Mouse (Mus musculus): ENCODE measurements around the gene Slfn2. TPM values are rescaled to one million over a fixed set of nuclear protein-coding genes. Genes with fewer than 3 reads are reported as not detected.
A peak's percentile ranks its signal among the peaks of the same experiment; 100 is the strongest.

Slfn2 gene
- total RNA-seq, 2 experiments from 2014 or later: 1.7 to 1.8 TPM

DNA sequence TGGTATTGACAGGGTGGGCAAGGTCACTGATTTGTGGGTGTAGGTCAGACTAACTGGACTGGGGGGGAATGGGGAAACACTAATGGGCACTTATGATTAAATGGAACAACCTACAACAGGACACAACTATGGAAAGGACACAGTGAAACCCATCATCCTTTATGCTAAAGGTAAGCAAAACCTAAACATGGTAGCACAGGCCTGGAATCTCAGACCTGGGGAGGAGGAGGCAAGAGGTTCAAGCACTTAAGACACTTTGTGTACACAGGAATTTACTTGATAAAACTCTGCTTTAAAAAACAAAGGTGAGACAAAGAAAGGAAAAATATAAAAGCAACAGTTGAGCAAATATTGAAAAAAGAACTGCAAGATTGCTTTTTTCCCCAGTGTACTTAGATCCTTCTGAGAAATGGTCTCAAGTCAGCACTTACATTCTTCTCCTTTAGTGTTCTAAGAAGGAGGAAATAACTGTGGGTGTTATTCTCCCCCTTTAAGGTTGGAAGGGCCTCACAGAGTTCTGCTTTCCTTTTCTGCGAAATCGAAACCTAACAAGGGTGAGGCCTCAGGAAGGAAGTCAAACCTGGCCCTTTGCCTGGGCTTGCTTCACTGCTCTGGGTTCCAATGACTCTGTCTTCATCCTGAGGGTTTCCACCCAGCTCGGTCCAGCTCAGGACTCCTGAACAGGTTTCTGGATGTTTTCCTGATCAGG lies 13.0 kb downstream of the Slfn2 start:
- DNase-seq: peak; percentile 76

DNA sequence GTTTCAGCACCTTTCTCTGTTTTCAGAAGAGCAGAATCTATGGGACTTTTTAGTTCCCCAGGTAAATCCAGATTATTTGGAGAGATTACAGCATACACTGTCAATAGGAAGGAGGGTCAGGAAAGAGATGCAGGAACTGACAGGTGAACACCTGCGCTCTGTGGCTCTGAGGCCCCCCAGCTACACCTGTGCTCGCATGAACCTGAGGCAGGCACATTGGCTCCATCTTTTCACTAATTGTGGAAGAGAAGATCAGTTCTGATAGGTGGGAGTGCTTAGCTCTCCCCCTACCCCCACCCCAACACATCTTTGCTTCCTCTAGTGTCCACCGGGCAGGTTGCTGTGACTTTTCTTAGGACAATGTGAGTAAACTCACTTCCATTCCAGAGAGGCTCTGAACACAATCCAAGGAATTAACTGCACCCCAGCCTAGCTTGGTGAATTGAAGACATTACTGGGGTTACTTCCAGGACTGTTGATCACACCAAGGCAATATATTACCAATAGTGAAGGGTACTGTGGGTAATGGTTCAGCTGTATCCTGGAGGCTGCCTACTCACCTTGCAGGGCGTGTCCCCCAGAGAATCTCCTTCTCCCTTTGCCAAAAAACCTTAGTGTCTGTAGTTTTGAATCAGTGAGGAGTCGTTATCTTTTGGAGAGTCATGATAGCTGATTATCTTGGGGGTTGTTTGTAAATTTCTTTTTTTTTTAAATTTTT lies 13.7 kb downstream of the Slfn2 start:
- no peak for DNase-seq

DNA sequence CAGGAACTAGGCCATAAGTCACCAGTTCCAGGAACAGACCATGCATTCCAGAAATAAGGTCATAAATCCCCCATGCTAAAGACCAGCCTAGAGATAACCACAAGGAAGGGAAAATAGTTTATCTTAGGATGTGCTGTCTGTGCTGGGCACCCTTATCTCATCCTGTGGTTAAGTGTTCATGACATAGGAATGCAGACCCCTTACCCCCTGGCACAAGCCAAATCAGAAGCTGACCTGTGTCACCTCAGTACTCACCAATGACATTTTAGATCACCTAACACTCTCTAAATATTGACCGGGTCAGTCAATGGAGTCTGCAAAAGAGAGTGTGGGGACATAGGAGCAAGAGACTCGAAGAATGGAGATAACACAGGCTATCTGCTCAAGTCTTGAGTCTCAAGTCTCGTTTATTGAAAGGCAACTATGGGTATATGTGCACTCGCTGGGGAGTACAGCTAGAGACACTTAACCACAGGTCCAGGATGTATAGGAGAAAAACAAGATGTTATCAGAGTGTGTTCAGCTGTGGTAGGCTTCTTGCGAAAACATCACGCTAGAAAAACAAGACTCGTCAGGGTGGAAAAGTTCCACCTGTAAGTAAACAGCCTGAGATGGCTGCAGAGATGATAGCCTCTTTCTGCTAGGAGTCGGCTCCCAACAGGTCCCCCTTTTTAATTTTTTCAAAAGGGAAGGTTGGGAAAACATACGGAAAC lies 14.7 kb downstream of the Slfn2 start:
- no peak for DNase-seq

DNA sequence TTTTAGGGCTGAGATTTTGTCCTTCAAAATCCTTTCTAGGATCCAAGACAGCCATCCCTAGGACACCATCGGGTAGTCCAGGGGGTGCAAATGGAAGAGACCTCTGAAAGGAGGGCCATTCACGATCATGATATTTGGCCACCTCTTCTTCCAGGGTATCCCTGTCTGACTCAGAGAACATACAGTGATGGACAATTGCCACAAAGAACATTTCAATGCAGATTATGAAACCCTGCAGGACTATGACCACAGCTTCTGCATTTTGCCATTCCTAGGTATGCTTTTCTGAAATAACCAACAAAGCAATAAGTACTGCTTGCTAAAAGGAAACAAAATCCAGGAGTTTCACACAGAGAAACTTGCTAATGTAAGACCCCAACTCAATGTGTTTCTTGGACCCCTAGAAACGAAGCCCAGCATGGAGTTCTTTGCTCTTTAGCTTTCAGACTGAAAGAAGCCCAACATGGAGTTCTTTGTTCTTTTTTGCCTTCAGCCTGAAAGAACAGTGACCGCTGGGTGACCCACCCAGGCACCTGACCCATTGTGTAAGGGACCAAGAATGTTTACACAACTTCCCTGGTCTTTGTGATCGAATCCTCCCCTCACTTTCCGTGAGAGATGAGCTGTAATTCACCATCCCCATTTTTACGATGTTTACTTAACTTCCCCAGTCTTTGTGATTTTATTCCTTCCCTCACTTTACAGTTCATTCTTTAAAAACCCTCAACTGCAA lies 18.0 kb downstream of the Slfn2 start:
- no peak for DNase-seq

DNA sequence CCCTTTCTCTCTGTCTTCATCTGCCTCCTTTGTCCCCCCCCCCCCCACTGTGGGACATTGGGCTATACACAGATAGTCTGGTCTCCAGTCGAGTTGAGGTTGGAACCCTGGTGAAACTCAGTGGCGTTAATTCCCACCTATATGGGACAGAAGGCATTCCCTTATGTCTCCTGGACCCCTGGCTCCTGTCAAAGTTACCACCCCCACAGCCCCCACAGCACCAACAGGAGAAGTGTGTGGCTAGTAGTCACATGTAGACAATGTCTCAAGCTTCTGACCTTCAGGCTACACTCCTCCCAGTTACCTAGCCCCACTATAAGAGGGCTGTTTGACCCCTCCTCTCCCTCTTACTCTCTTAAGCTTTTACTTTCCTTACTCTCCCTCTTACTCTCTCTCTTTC lies 19.2 kb downstream of the Slfn2 start:
- DNase-seq: no peak

DNA sequence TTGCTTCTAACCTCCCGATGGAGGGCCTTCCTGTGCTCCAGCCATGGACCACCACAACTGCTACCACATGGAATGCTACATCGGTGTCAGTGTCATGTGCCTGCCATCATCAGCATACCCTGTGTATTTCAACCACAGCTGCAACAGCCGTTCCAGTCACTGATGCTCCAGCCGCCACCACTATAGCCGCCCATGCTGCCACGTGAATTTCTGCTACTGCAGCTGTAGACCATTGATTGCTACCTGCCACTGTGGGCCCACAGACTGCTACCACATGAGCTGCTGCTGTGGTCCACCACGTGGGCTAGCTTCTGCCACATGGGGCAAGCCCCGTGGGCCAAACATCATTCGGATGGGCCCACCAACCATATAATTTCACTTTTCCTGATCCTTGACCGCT lies 19.8 kb downstream of the Slfn2 start:
- no peak for DNase-seq

DNA sequence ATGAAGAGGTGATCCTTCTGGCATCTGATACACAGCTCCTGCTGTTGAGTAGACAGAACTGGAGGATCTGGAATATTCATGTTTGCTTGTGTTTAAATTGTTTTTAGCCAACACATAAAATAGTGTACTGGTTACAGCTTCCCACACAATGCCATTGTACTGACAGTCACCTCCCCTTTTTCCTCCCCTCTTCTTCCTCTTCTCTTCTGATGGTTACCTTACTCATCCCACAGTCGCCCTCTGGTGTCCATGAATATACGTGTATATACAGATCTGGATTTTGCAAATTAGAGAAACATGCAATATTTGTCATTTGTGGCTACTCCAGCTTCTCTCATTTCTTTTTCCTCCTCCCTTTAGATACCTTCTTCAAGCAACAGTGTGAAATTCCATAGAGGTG lies 50.2 kb downstream of the Slfn2 start:
- DNase-seq: peak; percentile 25

DNA sequence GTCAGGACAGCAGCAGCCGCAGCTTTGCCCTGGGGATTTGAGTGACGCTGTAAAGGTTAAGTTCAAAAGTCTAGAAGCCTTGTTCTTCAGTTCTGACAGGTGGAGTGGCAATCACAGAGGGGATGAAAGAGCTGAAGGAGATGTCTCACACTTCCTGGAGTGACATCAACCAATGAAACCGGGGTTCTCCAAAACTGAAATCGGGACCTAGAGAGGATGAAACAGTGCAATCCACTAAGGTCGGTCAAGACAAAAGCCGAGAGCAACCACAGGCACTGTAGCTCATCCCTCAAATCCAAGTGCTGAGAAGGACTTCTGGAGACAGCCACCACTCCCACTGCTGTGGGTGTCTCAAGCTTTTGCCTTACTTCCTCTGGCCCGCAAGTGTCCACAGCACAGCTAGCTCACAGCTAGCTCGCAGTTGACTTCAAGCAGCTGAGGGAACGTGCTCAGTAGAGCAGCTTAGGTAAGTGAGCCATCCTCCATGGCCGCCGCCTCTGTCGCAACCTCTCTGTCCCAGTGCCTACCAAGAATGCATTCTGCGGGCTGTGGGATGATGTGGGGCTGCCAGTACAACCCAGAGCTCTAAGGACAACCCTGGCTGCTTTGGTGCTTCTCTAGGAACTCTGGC lies 51.8 kb downstream of the Slfn2 start, which contains the start of gene Slfn1:
Gene Slfn1 (plus strand): TSS at position 253 of the 631 bp plus-strand sequence.
- DNase-seq: no peak

DNA sequence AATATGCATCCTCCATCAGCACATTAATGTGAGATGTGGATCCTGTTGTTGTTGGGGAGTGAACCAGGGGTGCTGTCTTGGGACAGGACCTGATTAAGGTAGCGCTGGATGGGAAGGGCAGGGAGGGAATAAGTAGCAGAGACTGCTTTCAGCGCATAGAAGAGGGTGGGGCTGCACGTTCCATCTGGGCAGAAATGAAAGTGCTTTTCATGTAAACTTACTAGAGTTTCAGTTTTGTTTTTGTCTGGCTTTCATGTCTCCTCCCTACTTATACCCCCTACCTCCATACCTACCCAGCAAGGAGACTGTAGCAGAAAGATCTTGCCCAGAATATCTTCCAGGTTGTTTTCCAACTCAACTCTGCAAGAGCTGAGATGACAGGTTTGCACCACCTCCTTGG lies 53.1 kb downstream of the Slfn2 start:
- DNase-seq: no peak

Small RNAs within 50 kb of the gene (microRNA-seq; reads per million reads assigned to microRNA genes)
- gene Gm27598: 0 reads per million in 2 experiments

Other genes with a start within 250 kb of the Slfn2 start
- 1 to 10 TPM; 3.6 to 4.4 TPM for gene Rffl, start 193.9 kb upstream of the Slfn2 start, total RNA-seq (2021)
- 10 to 100 TPM; 10.2 to 11.0 TPM for gene Rad51d, start 174.5 kb upstream of the Slfn2 start, total RNA-seq (2021)
- under 1 TPM; 0.12 to 0.16 TPM for gene Fndc8, start 173.0 kb upstream of the Slfn2 start, total RNA-seq (2021)
- 10 to 100 TPM; 17.4 to 20.1 TPM for gene Nle1, start 156.7 kb upstream of the Slfn2 start, total RNA-seq (2021)
- 100 to 1,000 TPM; 177 to 187 TPM for gene Unc45b, start 154.6 kb upstream of the Slfn2 start, total RNA-seq (2021)
- gene Slfn5, start 113.8 kb upstream of the Slfn2 start, total RNA-seq (2021): 10 to 100 TPM; 33.8 to 38.0 TPM
- gene Slfn9, start 73.3 kb upstream of the Slfn2 start, total RNA-seq (2021): 10 to 100 TPM; 14.2 to 14.7 TPM
- gene Slfn8, start 44.3 kb upstream of the Slfn2 start, total RNA-seq (2021): under 1 TPM; 0.43 TPM
- gene Slfn1, start 51.7 kb downstream of the Slfn2 start, total RNA-seq (2021): under 1 TPM in 1 of 2 experiments, not detected in 1; 0.14 TPM
- gene Slfn4, start 110.1 kb downstream of the Slfn2 start, total RNA-seq (2021): under 1 TPM; 0.09 to 0.14 TPM
- 1 to 10 TPM; 3.4 to 5.2 TPM for gene Slfn3, start 126.2 kb downstream of the Slfn2 start, total RNA-seq (2021)
- gene Slfn14, start 221.6 kb downstream of the Slfn2 start, total RNA-seq (2021): under 1 TPM; 0.14 to 0.20 TPM
- 10 to 100 TPM; 76.7 to 83.4 TPM for gene Ap2b1, start 233.9 kb downstream of the Slfn2 start, total RNA-seq (2021)
- 10 to 100 TPM in 1 of 2 experiments, 1 to 10 TPM in 1; 7.1 to 10.0 TPM for gene Pex12, start 237.5 kb downstream of the Slfn2 start, total RNA-seq (2021)

All from heart, postnatal 4 days (tissue).